Mouse (Mus musculus): Measurements from ENCODE around the gene Coa4.

GRCm38 (mm10) chr7:100500276-100500977 lies 36.4 kb upstream of the Coa4 start:
- TF ChIP-seq POLR2A (IDR thresholded peaks at IDR 0.05; ENCODE audit: borderline replicate concordance, insufficient read depth, low read length) (no peak), CTCF (IDR thresholded peaks at IDR 0.05; ENCODE audit: borderline replicate concordance, insufficient read depth, low read depth, low read length) (no peak)
